1 mouse cellular context compared by ENCODE assay signal in genomic region chr5:134688718-134689284, GRCm38 (mm10).
A peak's percentile ranks its signal among the peaks of the same experiment; 100 is the strongest.
TF ChIP-seq lines count a peak whose summit lies in the region.

No protein-coding gene starts in this region.

TF ChIP-seq in CH12.LX, 34 proteins besides CTCF, POLR2A, EP300 and RAD21 (continued from another document):
- no peak for TF ChIP-seq KAT2A (IDR thresholded peaks at IDR 0.05; ENCODE audit: insufficient replicate concordance, low read length)
- no peak for TF ChIP-seq POLR2AphosphoS2 (IDR thresholded peaks at IDR 0.05; ENCODE audit: low read depth, low read length)
- no peak for TF ChIP-seq CHD1 (IDR thresholded peaks at IDR 0.05; ENCODE audit: low read depth, low read length)
- peak; percentile 76 for TF ChIP-seq ELF1 (IDR thresholded peaks at IDR 0.05; ENCODE audit: low read depth, low read length)
- TF ChIP-seq ZC3H11A (IDR thresholded peaks at IDR 0.05; ENCODE audit: low read depth, low read length) = no peak
- TF ChIP-seq RCOR1 (conservative IDR thresholded peaks at IDR 0.05; ENCODE audit: low read depth, low read length) = no peak
- TF ChIP-seq USF1 (IDR thresholded peaks at IDR 0.05; ENCODE audit: low read depth, low read length) = no peak
- peak; percentile 12 for TF ChIP-seq MAX (IDR thresholded peaks at IDR 0.05; ENCODE audit: low read length)
- peak; percentile 34; the same call in 1 of the 2 replicates for TF ChIP-seq HCFC1 (IDR thresholded peaks at IDR 0.05; ENCODE audit: low read depth, low read length)
